Mouse (Mus musculus) heart, adult 2 months (tissue): ENCODE measurements around the gene Snip1.

Experiments
- CTCF ChIP-seq: fragments of 200-600 bp; IDR thresholded peaks from 2 replicates; pipeline ENCODE4 v1.8.1; 2022; ENCODE audit warnings: antibody characterized with exemption, mild to moderate bottlenecking, moderate library complexity
- EP300 ChIP-seq: fragments of 200-500 bp; IDR thresholded peaks from 2 replicates; pipeline ENCODE4 v1.6.1; 2011; ENCODE audit warnings: low read depth, low read length, control low read depth; ENCODE audit not compliant: insufficient read depth
- POLR2A ChIP-seq: fragments of 200-500 bp; IDR thresholded peaks from 2 replicates; pipeline ENCODE4 v1.6.1; 2011; ENCODE audit warnings: mild to moderate bottlenecking, low read depth, low read length, control low read depth; ENCODE audit not compliant: insufficient read depth

DNA sequence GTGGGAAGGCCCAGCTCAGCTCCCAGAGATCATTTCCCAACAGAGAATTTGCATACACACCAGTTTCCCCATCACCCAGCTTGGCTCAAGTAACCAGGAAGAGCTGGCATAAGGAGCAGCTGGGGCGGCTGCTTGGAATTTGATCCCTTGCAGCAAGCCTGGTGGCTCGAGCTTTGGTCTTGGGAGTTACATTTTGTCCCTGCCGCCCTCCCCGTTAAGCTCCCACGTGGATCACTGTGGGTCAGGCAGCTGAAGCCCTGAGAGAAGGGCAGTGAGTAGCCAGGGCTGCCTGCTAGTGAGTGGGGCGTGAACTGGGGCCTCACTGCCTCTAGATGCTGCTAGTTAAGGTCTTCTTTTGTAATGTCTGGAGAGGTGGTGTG, 49.2 kb downstream of the Snip1 start:
- TF ChIP-seq CTCF (no peak), POLR2A (no peak), EP300 (no peak)
